Mouse (Mus musculus): ENCODE data around the gene Rpf1. TPM values are rescaled to one million over a fixed set of nuclear protein-coding genes. Genes with fewer than 3 reads are reported as not detected.

Gene Rpf1
- polyA plus RNA-seq, 1 experiment from 2014 or later: 75.1 TPM

DNA sequence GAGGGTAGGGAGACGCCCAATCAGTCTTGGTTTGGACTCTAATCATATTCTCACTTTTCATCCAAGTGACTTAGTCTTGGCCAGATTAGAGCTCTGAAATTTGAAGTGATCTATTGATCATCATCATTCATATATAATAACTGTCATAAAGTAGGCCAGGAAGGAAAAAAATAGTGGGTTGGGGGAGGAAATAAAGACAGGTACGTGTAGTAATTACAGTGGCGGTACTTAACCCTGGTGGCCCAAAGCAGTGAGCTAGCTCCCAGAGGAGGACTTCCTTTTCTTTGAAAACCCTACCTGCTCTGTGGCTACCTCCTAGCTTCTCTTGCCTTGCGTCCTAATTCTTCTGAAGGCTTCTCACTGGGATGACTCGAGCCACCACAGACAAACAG is 20.4 kb downstream of the Rpf1 start:
- DNase-seq (ENCODE audit: low spot score): peak; percentile 15

DNA sequence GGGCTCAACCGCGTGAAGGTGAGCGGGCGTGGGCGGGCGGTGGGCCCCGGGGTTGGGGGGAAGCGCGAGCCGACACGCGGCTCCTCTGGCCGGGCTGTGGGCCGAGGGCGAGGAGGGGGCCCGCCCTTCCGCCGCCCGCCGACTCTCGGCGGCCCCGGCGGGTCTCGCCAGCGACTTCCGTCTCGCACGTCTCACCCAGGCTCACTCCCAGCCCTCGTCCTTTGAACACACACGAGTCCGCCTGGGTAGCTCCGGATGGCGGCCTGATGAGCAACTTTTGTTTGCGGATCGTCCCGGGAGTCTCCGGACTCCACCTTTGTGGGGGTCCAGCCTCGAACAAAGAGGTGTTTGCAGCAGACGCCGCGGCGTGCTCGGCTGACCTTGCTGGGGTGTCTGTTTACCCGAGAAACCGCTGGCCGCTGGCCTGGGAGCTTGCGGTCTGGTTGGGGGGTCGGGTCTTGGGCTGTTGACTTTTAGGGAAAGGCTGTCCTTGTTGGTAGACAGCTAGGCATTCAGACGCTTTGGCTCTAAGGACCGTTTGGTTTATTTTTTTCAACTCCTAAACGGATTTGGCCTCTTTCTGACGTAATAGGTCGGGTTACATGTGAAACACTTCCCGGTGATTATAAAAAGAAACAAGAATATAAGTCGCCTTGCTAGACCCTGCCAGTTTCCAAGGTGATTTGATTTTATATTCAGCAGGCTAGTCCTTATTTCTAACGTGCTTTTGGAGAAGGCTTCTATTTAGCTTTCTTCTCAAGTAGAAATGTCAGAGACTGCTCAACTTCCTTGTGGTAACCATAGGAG is 21.0 kb downstream of the Rpf1 start:
- peak; percentile 80 for DNase-seq (ENCODE audit: low spot score)

DNA sequence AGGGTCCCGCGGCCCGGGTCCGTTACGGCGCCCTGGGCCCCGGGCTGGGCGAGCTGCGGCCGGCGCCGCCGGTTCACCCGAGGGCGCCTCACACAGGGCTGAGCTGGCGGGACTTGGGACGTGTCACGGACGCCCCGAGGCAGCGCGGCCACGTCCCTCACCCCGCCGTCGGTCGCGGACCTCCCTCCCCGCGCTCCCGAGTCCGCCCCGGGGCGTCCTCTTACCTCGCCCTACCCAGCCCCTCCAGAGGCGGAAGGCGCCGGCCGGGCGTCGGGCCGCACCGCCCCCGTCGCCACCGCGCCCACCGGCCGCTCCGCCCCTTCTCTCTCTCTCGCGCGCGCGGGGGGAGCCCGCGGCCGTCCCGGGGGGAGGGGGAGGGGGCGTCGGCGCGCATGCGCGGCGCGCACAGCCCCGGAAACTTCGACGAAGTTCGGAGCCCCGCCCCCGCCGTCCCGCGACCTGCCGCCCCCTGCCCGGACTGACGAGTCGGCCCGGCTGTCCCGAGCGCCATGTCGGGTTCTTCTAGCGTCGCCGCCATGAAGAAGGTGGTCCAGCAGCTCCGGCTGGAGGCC is 21.7 kb downstream of the Rpf1 start, which contains the start of the genes Spata1 and Gng5:
Spata1 (minus strand) TSS at position 323 of the 572 bp plus-strand sequence.
Gng5 (plus strand) TSS at position 377 of the 572 bp plus-strand sequence.
- peak; percentile 95 for DNase-seq (ENCODE audit: low spot score)

DNA sequence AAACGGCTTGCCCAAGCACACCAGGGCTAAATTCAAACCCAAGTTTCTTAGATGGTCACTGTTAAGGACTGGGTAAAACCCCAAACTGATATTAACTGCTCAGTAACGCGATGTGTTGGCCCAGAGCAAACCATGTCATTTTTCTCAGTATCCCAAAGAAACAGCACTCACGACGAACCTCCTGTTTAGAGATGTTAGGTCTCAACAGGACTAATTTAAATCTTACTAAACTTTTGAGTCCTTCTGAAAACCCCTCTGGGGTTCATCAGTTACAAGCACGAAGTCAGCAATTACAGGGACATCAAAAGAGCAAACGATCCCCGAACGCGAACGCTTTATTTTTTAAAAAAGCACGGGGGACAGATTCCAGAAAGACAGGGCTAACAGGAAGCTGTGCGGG is 22.2 kb downstream of the Rpf1 start:
- DNase-seq (ENCODE audit: low spot score): no peak

DNA sequence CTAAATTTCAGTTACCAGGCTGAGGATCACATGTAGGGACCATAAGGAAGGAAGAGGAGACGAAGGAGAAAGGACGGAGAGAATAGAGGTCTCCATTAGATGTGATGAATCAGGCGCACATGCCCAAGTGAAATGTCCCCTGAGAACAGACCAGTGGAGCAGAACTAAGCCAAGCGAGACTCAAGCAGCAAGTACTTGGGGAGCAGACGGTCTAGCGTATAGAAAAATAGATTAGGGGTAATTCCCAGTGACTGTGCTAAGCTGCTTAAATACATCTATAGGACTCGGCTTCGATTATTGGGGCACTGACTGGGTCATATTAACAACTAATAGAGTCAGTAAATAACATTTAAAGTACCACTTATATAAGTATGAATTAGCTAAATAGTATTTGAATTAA is 26.3 kb downstream of the Rpf1 start:
- no peak for DNase-seq (ENCODE audit: low spot score)

DNA sequence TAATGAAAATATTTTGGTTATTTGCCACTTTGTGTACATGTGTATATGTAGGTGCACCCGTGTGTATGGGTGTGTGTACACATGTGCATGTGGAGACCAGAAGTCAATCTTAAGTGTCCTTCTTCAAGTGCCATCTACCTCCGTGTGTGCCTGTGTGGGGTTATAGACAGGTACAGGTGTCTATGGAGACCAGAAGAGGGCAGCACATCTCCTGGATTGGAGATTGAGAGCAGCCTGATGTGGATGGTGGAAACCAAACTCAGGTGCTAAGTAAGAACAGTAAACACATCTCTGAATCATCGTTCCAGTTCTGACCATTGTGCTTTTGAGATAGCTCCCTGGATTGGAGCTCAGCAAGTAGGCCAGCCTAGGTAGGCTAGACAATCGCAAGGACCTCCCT is 34.8 kb downstream of the Rpf1 start:
- DNase-seq (ENCODE audit: low spot score): no peak

DNA sequence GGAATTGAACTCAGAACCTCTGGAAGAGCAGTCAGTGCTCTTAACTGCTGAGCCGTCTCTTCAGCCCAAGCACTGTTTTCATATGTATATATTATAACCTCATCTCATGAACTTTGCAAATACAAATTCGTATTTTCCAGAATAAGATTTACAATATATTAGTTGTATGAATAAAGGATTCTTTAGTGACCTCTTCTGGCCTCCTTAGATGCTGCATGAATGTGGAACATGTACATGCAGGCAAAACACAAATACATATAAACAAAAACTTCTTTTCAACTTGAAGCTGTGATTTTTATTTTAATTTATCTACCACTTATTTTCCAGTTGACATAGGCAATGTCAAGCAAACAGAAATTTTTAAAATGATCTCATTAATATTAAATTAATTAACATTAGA is 39.2 kb downstream of the Rpf1 start:
- DNase-seq (ENCODE audit: low spot score): no peak

DNA sequence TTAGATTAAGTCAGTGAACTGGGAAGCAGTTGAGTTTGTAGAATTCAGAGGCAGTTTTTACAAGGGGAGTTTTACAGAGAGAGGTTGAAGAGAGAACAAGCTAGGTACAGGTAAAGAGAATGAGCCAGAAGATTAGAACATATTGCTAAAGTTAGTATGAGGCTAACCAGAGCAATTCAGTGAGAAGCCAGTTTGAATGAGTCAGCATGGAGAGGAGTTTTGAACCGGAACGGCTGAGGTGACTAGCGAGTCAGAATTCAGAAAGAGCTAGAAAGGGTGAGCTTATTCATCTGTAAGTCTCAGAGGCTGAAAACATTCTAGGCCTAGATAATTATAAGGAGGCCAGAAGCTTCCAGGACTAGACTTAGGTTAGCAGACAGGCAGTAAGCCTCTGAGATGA is 46.8 kb downstream of the Rpf1 start:
- no peak for DNase-seq (ENCODE audit: low spot score)

DNA sequence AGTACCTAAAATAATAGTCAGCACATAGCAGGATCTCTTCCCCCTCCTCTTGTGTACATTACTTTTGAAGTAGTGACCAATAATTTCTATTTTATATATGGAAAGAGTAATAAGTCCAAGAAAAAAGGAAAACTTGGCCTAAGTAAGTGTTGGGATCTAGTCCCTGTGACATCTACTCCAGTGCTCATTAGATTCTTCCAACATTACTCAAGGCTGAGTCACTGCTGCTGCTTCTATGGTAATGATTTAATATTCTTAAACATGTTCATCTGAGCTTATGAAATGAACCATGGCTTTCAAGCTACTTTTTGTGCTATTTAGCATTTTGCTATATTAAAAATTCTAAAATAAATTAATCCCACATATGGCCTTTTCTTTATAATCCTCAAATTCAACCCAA is 47.5 kb downstream of the Rpf1 start:
- DNase-seq (ENCODE audit: low spot score): no peak

DNA sequence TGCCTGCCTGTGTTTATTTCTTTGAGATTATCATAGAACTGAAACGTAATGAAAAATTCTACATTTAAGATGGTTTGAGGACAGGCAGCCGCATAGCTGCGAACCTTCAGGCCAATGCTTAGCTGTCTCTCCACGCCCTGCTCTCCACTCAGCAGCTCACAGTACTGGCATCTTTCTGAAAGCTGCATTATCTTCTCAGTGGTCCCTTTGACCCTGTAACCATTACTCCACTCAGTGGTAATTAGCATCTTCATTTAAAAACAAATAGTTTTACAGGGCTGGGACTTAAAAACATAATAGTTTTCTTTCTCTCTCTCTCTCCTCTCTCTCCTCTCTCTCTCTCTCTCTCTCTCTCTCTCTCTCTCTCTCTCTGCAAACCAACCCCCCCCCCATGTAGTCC is 48.6 kb downstream of the Rpf1 start:
- DNase-seq (ENCODE audit: low spot score): no peak

DNA sequence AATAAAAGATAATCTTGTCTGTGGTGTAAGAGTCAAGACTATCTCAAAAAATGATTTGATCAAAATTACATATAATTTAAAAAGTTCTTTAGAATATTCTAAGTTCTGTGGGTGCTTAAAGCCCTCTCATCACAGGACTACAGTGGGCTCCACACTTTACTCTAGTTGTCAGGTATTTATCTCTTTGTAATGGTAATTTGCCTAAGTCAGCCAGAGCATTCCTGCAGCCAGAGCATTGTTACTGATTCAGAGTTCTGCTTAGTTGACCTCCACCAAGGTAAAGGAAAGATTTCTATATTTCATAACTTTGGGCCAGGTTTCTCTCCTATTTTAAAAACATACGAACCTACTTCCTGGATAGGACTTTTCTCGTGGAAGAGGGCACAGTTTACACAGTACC is 52.0 kb downstream of the Rpf1 start:
- no peak for DNase-seq (ENCODE audit: low spot score)

DNA sequence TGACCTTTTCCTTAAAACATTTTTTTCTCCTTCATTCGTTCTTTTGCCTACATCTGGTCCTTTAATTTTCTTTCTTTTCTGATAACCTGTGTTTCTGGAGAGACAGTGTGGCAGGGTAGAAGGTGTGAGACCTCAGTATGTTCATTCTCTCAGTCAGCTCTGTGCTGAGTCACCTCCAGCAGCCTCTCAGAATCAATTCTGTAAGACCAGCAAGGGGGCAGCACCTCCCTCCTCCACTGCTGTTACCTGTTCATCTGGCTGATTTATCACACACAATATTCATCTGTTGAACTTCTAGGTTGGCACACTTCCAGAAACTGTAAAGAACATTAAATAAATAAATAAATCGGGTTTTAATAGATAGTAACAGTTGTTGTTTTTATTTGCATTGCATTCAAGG is 58.3 kb downstream of the Rpf1 start:
- DNase-seq (ENCODE audit: low spot score): no peak

Other genes starting within 250 kb of the Rpf1 start
- 12.8 and 13.2 TPM in 2 replicates for gene Ssx2ip, start 116.8 kb downstream of the Rpf1 start, polyA plus RNA-seq (2015; fragmentation: Nextera tagmentation; extraction: Ambion mirVana)
- 5.6 and 7.6 TPM in 2 replicates for gene Ctbs, start 71.6 kb downstream of the Rpf1 start, polyA plus RNA-seq (2015; fragmentation: Nextera tagmentation; extraction: Ambion mirVana)
- 5.7 and 8.1 TPM in 2 replicates for gene Spata1, start 21.7 kb downstream of the Rpf1 start, polyA plus RNA-seq (2015; fragmentation: Nextera tagmentation; extraction: Ambion mirVana)
- 1,086 and 1,155 TPM in 2 replicates for gene Gng5, start 21.6 kb downstream of the Rpf1 start, polyA plus RNA-seq (2015; fragmentation: Nextera tagmentation; extraction: Ambion mirVana)
- gene Uox, start 49.0 kb upstream of the Rpf1 start, polyA plus RNA-seq (2015; fragmentation: Nextera tagmentation; extraction: Ambion mirVana): 0.10 and 0.35 TPM in 2 replicates
- gene Dnase2b, start 94.2 kb upstream of the Rpf1 start, polyA plus RNA-seq (2015; fragmentation: Nextera tagmentation; extraction: Ambion mirVana): 0.07 TPM in 1 of 2 replicates, not detected in the other
- gene 4930503B20Rik, start 129.9 kb upstream of the Rpf1 start, polyA plus RNA-seq (2015; fragmentation: Nextera tagmentation; extraction: Ambion mirVana): not detected in 2 replicates
- 0.57 and 0.71 TPM in 2 replicates for gene Samd13, start 164.2 kb upstream of the Rpf1 start, polyA plus RNA-seq (2015; fragmentation: Nextera tagmentation; extraction: Ambion mirVana)

Measured in thymus, postnatal 0 days (tissue).